Mouse (Mus musculus): ENCODE measurements at regions not wholly inside any gene's neighbourhood (a gene's known extent, or its start where the extent isn't known, plus 50 kb on each side); places are given as distances from the start of the nearest gene placed in this dataset.
"Not testable (repeated sequence)": the region's sequence is repeated elsewhere in the genome, so short reads cannot be mapped to it uniquely, and the experiment has no call there.

DNA sequence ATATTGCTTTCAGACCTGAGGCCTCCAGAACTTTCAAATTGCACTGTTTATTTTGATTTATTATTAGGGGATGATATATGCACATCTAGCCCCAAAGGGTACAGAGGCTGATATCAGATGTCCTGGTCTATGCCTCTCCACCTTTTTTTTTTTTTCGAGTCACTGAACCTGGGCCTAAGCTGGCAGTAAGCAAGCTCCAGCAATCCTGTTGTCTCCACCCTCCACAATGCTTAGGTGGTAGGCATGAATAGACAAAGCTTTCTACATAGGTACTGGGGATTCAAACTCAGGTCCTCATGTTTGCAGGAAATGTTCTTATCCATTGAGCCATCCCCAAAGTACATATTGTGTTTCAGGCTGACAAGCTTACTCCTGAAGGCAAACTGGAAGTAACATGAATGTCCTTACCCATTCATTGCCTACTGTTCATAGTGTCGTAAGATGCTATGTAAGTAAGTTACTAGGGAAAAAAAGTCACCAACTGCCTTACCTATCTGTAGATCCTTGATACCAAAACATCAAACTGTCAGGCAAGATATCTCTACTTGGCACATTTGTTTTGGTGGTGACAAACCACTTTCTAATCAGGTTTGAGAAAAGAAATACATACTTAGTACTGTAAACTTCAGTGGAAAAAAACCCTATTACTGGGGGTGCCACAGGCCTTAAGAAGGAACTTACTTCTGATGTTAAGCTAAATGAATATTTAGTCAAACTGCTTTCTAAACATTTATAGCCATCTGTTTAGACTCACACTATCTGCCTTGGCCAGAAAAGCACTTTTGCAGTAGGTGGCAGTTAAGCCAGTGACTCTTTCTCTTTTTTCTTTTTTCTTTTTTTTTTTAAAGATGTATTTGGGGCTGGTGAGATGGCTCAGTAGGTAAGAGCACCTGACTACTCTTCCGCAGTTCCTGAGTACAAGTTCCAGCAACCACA is 85.8 kb upstream of the Tbl1x start:
- DNase-seq (ENCODE audit: low spot score) (no peak), ATAC-seq (replicated peaks; ENCODE audit: low FRiP score) (no peak)
- Histone ChIP-seq H3K9ac (ENCODE audit: low read length) (no peak overlapping the region), H3K36me3 (ENCODE audit: control insufficient read depth, insufficient read depth, low read length) (no peaks in the 10 kb centered on the region), H3K27me3 (ENCODE audit: control insufficient read depth, insufficient read depth, low read length) (no peaks in the 10 kb centered on the region), H3K4me1 (replicated peaks; ENCODE audit: control insufficient read depth, insufficient read depth, low read length) (no peaks in the 10 kb centered on the region), H3K9me3 (ENCODE audit: control insufficient read depth, low read length) (no peaks in the 10 kb centered on the region), H3K27ac (ENCODE audit: low read depth, low read length) (no peak overlapping the region), H3K4me3 (ENCODE audit: low read depth, low read length) (no peak overlapping the region), H3K4me2 (ENCODE audit: low read depth, low read length, severe bottlenecking) (no peak overlapping the region)
- 82% methylated on average over 3 of the region's 3 CpGs for WGBS

DNA sequence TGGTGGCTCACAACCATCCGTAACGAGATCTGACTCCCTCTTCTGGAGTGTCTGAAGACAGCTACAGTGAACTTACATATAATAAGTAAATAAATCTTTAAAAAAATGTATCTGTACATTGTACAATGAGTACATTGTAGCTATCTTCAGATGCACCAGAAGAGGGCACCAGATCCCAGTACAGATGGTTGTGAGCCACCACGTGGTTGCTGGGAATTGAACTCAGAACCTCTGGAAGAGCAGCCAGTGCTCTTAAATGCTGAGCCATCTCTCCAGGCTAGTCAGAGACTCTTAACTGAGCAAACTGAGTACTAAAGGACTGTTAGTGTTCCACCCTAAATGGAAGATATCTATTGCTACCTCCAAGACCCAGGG is 85.1 kb upstream of the Tbl1x start:
- WGBS: 68% methylated on average over 3 of the region's 3 CpGs

DNA sequence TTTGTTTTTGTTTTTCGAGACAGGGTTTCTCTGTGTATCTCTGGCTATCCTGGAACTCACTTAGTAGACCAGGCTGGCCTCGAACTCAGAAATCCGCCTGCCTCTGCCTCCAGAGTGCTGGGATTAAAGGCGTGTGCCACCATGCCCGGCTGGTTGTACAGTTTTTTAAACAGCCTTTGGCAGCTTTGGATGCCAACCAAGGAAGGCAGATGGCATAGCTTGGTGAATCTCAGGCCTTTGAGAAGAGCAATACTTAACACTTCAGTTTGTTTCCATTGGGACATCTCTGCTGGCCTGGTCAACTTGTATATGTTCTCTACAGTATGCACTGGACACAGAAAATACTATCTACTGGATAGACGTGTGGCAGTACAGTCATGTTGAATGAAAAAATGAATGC is 84.0 kb upstream of the Tbl1x start:
- H3K4me1 ChIP-seq (replicated peaks; ENCODE audit: control insufficient read depth, insufficient read depth, low read length); H3K36me3 ChIP-seq (ENCODE audit: control insufficient read depth, insufficient read depth, low read length); ATAC-seq (replicated peaks; ENCODE audit: low FRiP score); H3K27me3 ChIP-seq (ENCODE audit: control insufficient read depth, insufficient read depth, low read length); DNase-seq (ENCODE audit: low spot score); H3K9me3 ChIP-seq (ENCODE audit: control insufficient read depth, low read length); H3K9ac ChIP-seq (ENCODE audit: low read length); H3K4me2 ChIP-seq (ENCODE audit: low read depth, low read length, severe bottlenecking); H3K27ac ChIP-seq (ENCODE audit: low read depth, low read length); H3K4me3 ChIP-seq (ENCODE audit: low read depth, low read length): not testable (repeated sequence)
- 86% methylated on average over 6 of the region's 6 CpGs for WGBS

More for the DNA sequence above, 85.1 kb upstream of the Tbl1x start:
- not testable (repeated sequence) for H3K9me3 ChIP-seq (ENCODE audit: control insufficient read depth, low read length); DNase-seq (ENCODE audit: low spot score); H3K9ac ChIP-seq (ENCODE audit: low read length); H3K4me1 ChIP-seq (replicated peaks; ENCODE audit: control insufficient read depth, insufficient read depth, low read length); ATAC-seq (replicated peaks; ENCODE audit: low FRiP score); H3K36me3 ChIP-seq (ENCODE audit: control insufficient read depth, insufficient read depth, low read length); H3K4me2 ChIP-seq (ENCODE audit: low read depth, low read length, severe bottlenecking); H3K4me3 ChIP-seq (ENCODE audit: low read depth, low read length); H3K27ac ChIP-seq (ENCODE audit: low read depth, low read length); H3K27me3 ChIP-seq (ENCODE audit: control insufficient read depth, insufficient read depth, low read length)

DNA sequence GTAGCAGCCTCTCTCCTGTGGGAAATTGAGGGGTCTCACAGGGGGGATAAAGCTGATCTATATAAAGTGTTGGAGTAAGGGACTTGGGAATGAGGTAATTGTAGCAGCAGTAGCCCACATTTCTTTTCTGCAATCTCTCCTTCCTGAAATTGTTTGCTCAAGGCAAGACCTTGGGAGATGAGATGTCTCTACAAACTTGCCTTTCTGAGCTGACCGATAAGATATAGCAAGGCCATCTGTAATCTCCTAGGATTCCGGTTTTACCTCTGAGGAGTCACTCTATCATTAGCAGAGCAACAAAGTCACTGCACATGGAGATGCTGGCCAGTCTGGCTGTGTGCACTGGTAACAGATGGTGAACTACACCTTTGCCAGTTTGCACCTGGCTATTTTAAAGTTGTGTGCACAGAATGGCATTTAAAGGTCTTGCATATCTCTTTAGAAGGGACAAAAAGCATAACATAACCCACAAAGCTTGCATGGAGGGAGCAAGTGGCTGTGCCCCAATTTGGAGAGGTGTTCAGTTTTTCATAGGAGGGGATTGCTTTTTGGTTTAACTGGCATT is 78.7 kb upstream of the Tbl1x start:
- Histone ChIP-seq H3K27me3 (ENCODE audit: control insufficient read depth, insufficient read depth, low read length) (no peaks in the 10 kb centered on the region), H3K36me3 (ENCODE audit: control insufficient read depth, insufficient read depth, low read length) (no peaks in the 10 kb centered on the region), H3K4me3 (ENCODE audit: low read depth, low read length) (no peak overlapping the region), H3K9ac (ENCODE audit: low read length) (no peak overlapping the region), H3K4me2 (ENCODE audit: low read depth, low read length, severe bottlenecking) (no peak overlapping the region), H3K27ac (ENCODE audit: low read depth, low read length) (no peak overlapping the region), H3K9me3 (ENCODE audit: control insufficient read depth, low read length) (no peaks in the 10 kb centered on the region), H3K4me1 (replicated peaks; ENCODE audit: control insufficient read depth, insufficient read depth, low read length) (no peaks in the 10 kb centered on the region)
- DNase-seq (ENCODE audit: low spot score) (no peak), ATAC-seq (replicated peaks; ENCODE audit: low FRiP score) (no peak)
- WGBS: 86% methylated on average over 2 of the region's 2 CpGs

DNA sequence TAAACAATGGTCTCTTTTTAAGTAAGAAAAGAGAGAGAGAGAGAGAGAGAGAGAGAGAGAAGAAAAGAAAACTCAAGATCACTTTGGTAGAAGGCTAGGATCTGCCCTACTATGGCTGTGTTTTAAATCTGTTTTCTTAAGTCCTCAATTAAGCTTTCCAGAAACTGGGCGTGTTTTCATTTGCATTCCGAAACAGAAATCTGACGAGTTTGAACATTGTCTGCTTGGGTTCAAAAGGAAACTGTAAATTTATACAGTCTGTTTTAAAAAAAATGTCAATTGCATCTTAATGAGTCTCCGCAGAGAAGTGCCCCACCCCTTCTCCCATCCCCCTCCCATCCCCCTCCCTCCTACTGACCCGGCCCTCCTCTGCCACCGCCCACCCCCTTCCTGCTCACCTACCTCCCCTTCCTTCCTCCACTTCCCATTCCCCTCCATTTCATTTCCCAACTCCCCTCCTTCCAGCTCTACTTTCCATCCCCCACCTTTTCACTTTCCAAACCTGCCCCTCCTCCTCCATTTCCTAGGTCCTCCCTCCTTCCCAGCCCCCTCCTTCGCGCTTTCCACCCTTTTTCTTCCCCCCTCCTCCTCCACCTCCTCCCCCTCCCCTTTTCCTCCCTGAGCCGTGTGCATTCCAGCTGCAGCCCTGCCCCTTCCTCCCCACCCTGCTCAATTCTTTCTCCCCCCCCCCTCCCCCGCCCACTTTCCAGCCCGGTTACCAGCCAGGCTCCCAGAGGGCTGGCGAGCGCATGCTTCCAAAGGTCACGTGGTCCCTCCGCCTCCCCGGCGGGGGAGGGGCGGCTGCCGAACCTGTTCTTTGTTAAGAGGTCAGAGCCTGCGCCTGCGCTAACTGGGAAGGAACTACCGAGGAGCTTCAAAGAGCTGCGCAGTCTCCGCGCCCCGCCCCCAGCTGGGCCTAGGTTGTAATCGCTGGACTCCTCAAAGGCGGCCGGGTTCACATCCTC is 77.7 kb upstream of the Tbl1x start:
- DNase-seq (ENCODE audit: low spot score) (peak; percentile 95), ATAC-seq (replicated peaks; ENCODE audit: low FRiP score) (peak; percentile 96)
- Histone ChIP-seq H3K4me1 (replicated peaks; ENCODE audit: control insufficient read depth, insufficient read depth, low read length) (no peaks in the 10 kb centered on the region), H3K27me3 (ENCODE audit: control insufficient read depth, insufficient read depth, low read length) (no peaks in the 10 kb centered on the region), H3K9me3 (ENCODE audit: control insufficient read depth, low read length) (no peaks in the 10 kb centered on the region), H3K27ac (ENCODE audit: low read depth, low read length) (0 out of 2 replicates have a peak overlapping the region, but pooled peaks have one; percentile 25), H3K9ac (ENCODE audit: low read length) (no peak overlapping the region), H3K36me3 (ENCODE audit: control insufficient read depth, insufficient read depth, low read length) (no peaks in the 10 kb centered on the region), H3K4me3 (ENCODE audit: low read depth, low read length) (no peak overlapping the region), H3K4me2 (ENCODE audit: low read depth, low read length, severe bottlenecking) (peak overlapping the region; percentile 33; the same call in 1 of the 2 replicates)
- 21% methylated on average over 25 of the region's 29 CpGs for WGBS

DNA sequence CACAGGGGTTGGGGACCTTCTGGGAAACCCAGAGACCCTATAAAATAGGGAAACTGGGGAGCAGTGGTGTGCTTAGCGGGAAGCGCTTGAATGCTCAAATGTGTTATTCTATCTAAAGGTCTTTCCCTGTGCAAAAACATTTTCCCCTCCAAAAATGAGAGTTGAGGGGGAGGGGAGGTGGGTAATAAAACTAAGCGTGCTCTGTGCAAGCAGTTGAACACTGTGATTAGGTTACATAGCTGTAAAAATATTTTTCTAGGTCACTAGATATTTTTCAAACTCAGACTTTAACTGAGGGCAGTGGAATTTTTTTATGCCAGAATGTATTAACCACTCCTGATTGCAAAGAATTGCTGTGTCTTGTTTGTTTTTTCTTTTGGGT is 77.0 kb upstream of the Tbl1x start:
- ATAC-seq (replicated peaks; ENCODE audit: low FRiP score): no peak
- Histone ChIP-seq H3K27ac (ENCODE audit: low read depth, low read length) (no peak overlapping the region), H3K9me3 (ENCODE audit: control insufficient read depth, low read length) (no peaks in the 10 kb centered on the region), H3K36me3 (ENCODE audit: control insufficient read depth, insufficient read depth, low read length) (no peaks in the 10 kb centered on the region), H3K27me3 (ENCODE audit: control insufficient read depth, insufficient read depth, low read length) (no peaks in the 10 kb centered on the region), H3K4me3 (ENCODE audit: low read depth, low read length) (no peak overlapping the region), H3K4me2 (ENCODE audit: low read depth, low read length, severe bottlenecking) (peak overlapping the region; percentile 33; the same call in 1 of the 2 replicates), H3K4me1 (replicated peaks; ENCODE audit: control insufficient read depth, insufficient read depth, low read length) (no peaks in the 10 kb centered on the region), H3K9ac (ENCODE audit: low read length) (no peak overlapping the region)
- no peak for DNase-seq (ENCODE audit: low spot score)
- 17% methylated on average over 3 of the region's 3 CpGs for WGBS

DNA sequence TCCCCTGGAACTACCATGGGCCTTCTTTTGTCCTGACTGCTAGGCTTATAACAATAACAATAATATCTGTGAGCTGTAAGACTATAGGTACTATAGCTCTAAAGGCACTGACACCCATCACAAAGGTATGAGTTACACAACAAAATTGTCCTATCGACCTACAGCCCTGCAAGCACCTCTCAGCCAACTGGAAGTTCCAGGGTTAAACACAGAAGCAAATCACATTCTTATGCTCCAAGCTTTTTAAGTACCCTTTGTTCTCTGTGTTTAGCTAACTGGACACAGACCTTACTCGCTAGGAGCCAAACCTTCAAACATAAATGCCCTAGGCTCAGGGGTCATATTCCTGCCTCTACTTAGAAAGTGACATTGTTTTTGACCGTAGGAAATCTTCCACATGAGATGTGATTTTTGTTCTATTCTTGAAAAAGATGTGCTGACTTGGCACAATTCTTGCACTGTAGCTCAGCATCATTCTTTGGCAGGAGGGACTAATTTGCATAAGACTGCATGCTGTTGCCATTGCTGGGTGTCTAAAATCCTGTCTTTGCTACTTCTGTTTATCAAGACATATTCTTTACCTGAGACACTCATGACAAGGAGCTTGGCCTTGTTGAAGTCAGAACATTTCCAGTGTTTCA is 66.8 kb upstream of the Tbl1x start:
- Histone ChIP-seq H3K4me1 (replicated peaks; ENCODE audit: control insufficient read depth, insufficient read depth, low read length) (no peaks in the 10 kb centered on the region), H3K27me3 (ENCODE audit: control insufficient read depth, insufficient read depth, low read length) (no peaks in the 10 kb centered on the region), H3K9ac (ENCODE audit: low read length) (no peak overlapping the region), H3K27ac (ENCODE audit: low read depth, low read length) (no peak overlapping the region), H3K4me3 (ENCODE audit: low read depth, low read length) (no peak overlapping the region), H3K36me3 (ENCODE audit: control insufficient read depth, insufficient read depth, low read length) (no peaks in the 10 kb centered on the region), H3K4me2 (ENCODE audit: low read depth, low read length, severe bottlenecking) (no peak overlapping the region), H3K9me3 (ENCODE audit: control insufficient read depth, low read length) (no peaks in the 10 kb centered on the region)
- ATAC-seq (replicated peaks; ENCODE audit: low FRiP score): no peak
- DNase-seq (ENCODE audit: low spot score): no peak
- 35% methylated on average over 3 of the region's 3 CpGs for WGBS

DNA sequence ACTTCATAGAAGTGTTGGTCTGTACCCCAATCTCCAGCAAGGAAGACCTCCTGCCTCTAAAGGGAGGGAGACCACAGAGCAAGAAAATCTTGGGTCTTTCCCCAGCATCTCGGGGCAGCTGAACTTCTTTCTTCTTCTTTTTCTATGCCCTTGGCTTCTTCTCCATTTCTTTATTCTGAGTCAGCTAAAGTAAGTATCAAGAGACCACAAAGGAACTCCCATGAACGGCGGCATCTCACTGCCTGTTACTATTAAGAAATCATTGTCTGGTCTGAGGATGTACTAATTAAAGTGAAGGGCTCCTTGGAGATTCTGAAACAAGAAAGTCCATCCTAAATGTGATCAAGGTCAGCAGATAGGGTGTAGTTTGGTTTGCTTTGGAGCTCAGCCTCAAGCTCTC is 64.1 kb upstream of the Tbl1x start:
- no peak overlapping the region for H3K27ac ChIP-seq (ENCODE audit: low read depth, low read length)
- ATAC-seq (replicated peaks; ENCODE audit: low FRiP score): no peak
- 79% methylated on average over 3 of the region's 3 CpGs for WGBS
- H3K27me3 ChIP-seq (ENCODE audit: control insufficient read depth, insufficient read depth, low read length): no peaks in the 10 kb centered on the region
- DNase-seq (ENCODE audit: low spot score): no peak
- H3K4me2 ChIP-seq (ENCODE audit: low read depth, low read length, severe bottlenecking): no peak overlapping the region
- no peak overlapping the region for H3K9ac ChIP-seq (ENCODE audit: low read length)
- H3K4me1 ChIP-seq (replicated peaks; ENCODE audit: control insufficient read depth, insufficient read depth, low read length): no peaks in the 10 kb centered on the region
- H3K36me3 ChIP-seq (ENCODE audit: control insufficient read depth, insufficient read depth, low read length): no peaks in the 10 kb centered on the region
- H3K4me3 ChIP-seq (ENCODE audit: low read depth, low read length): no peak overlapping the region
- no peaks in the 10 kb centered on the region for H3K9me3 ChIP-seq (ENCODE audit: control insufficient read depth, low read length)
